Mouse (Mus musculus) bone marrow macrophage, adult 2 months (primary cell): ENCODE results near the gene Hic2. TPM values are rescaled to one million over a fixed set of nuclear protein-coding genes. Genes with fewer than 3 reads are reported as not detected.

Source experiments
- H3K27ac ChIP-seq: 2 replicates; pipeline ENCODE4 v1.5.1; 2012; ENCODE audit warnings: low read depth, low read length; ENCODE audit not compliant: insufficient read depth
- H3K4me1 ChIP-seq: 2 replicates; pipeline ENCODE4 v1.6.1; 2012; ENCODE audit warnings: low read length; ENCODE audit not compliant: control insufficient read depth, insufficient read depth
- H3K4me3 ChIP-seq: 2 replicates; pipeline ENCODE4 v1.5.1; 2012; ENCODE audit warnings: mild to moderate bottlenecking, low read length, moderate library complexity; ENCODE audit not compliant: insufficient read depth
- CTCF ChIP-seq: IDR thresholded peaks from 2 replicates; pipeline ENCODE4 v1.5.1; 2012; ENCODE audit warnings: low read depth, mild to moderate bottlenecking, low read length, moderate library complexity
- POLR2A ChIP-seq: IDR thresholded peaks from 2 replicates; pipeline ENCODE4 v1.6.1; 2012; ENCODE audit warnings: mild to moderate bottlenecking, low read depth, low read length, borderline replicate concordance
- polyA plus RNA-seq: library from polyadenylated mRNA; stranded (reverse); fragments of >200 nt; gene quantifications from 2 replicates; pipeline ENCODE4 v1.2.4, GENCODE M21; 2012; ENCODE audit not compliant: missing spikeins, insufficient read depth, insufficient read length

Gene Hic2
- polyA plus RNA-seq, 1 experiment, result 2.0 TPM

- Histone ChIP-seq H3K4me1 (peaks cover 13% of the 10 kb centered on the region), H3K27ac (no peak overlapping the region)
Observed at GRCm38 (mm10) chr16:17252086-17252726, 18.8 kb downstream of the Hic2 start.

GRCm38 (mm10) chr16:17252841-17253240 lies 19.5 kb downstream of the Hic2 start:
- Histone ChIP-seq H3K27ac (no peak overlapping the region), H3K4me3 (no peak overlapping the region), H3K4me1 (peaks cover 16% of the 10 kb centered on the region)
- no peak for TF ChIP-seq CTCF
- no peak for TF ChIP-seq POLR2A

More at GRCm38 (mm10) chr16:17252086-17252726, 18.8 kb downstream of the Hic2 start:
- no peak overlapping the region for H3K4me3 ChIP-seq
- no peak for TF ChIP-seq POLR2A
- TF ChIP-seq CTCF, result no peak

- H3K4me1 ChIP-seq, result peaks cover 11% of the 10 kb centered on the region
- H3K4me3 ChIP-seq, result no peak overlapping the region
- TF ChIP-seq CTCF (no peak), POLR2A (no peak)
- no peak overlapping the region for H3K27ac ChIP-seq
Observed at GRCm38 (mm10) chr16:17254005-17254597, 20.7 kb downstream of the Hic2 start.

- Histone ChIP-seq H3K4me3 (no peak overlapping the region), H3K27ac (no peak overlapping the region), H3K4me1 (peaks cover 5% of the 10 kb centered on the region)
- no peak for TF ChIP-seq POLR2A
- TF ChIP-seq CTCF, result no peak
Observed at GRCm38 (mm10) chr16:17255270-17255669, 21.9 kb downstream of the Hic2 start.

GRCm38 (mm10) chr16:17257359-17257821 lies 24.0 kb downstream of the Hic2 start:
- no peak overlapping the region for H3K4me3 ChIP-seq
- no peak overlapping the region for H3K27ac ChIP-seq
- H3K4me1 ChIP-seq, result peaks cover 9% of the 10 kb centered on the region
- no peak for TF ChIP-seq CTCF

GRCm38 (mm10) chr16:17258917-17259316 lies 25.5 kb downstream of the Hic2 start:
- TF ChIP-seq POLR2A (no peak), CTCF (no peak)
- no peak overlapping the region for H3K27ac ChIP-seq
- H3K4me1 ChIP-seq, result peaks cover 9% of the 10 kb centered on the region
- H3K4me3 ChIP-seq, result no peak overlapping the region

- H3K4me1 ChIP-seq, result peaks cover 9% of the 10 kb centered on the region
- TF ChIP-seq POLR2A (no peak), CTCF (no peak)
- H3K27ac ChIP-seq, result no peak overlapping the region
- no peak overlapping the region for H3K4me3 ChIP-seq
Observed at GRCm38 (mm10) chr16:17261341-17261740, 28.0 kb downstream of the Hic2 start.

GRCm38 (mm10) chr16:17266113-17266512 lies 32.7 kb downstream of the Hic2 start:
- TF ChIP-seq POLR2A, result no peak
- no peak for TF ChIP-seq CTCF
- Histone ChIP-seq H3K4me1 (peaks cover 1% of the 10 kb centered on the region; the same call in 1 of the 2 replicates), H3K4me3 (no peak overlapping the region), H3K27ac (no peak overlapping the region)

GRCm38 (mm10) chr16:17267937-17268336 lies 34.6 kb downstream of the Hic2 start:
- TF ChIP-seq POLR2A (no peak), CTCF (no peak)
- H3K4me3 ChIP-seq, result no peak overlapping the region
- H3K27ac ChIP-seq, result no peak overlapping the region
- no peaks in the 10 kb centered on the region for H3K4me1 ChIP-seq

- Histone ChIP-seq H3K4me1 (no peaks in the 10 kb centered on the region), H3K4me3 (no peak overlapping the region), H3K27ac (no peak overlapping the region)
- TF ChIP-seq POLR2A (no peak), CTCF (no peak)
Observed at GRCm38 (mm10) chr16:17269872-17270271, 36.5 kb downstream of the Hic2 start.
